Mouse (Mus musculus): Measurements from ENCODE around the gene Spata31.

The Spata31 gene

DNA sequence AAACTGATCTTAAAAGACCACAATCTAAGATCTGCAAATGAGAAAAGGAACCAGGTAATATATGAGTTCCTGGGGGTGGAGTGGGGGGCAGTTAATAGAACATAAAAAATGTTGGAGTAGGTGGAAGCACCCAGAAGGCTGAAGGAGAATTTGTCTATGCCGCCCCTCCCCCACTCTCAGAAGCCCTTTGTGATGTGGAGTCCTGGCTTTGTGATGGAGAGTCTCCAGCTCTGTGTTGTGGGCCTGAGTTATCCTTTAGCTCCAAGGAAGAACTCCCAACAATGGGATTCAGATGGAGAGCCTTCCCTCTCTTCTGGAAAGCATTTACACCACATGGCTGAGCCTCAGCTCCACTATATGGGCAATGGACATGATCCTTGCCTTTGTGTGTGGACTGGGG is at the start of gene Spata31:
Gene Spata31, plus strand, starts transcription at position 216 of the 400 bp plus-strand sequence.
- no peak for DNase-seq

- no peak for DNase-seq
Measured at GRCm38 (mm10) chr13:64903132-64903531, 14.1 kb upstream of the Spata31 start.

DNA sequence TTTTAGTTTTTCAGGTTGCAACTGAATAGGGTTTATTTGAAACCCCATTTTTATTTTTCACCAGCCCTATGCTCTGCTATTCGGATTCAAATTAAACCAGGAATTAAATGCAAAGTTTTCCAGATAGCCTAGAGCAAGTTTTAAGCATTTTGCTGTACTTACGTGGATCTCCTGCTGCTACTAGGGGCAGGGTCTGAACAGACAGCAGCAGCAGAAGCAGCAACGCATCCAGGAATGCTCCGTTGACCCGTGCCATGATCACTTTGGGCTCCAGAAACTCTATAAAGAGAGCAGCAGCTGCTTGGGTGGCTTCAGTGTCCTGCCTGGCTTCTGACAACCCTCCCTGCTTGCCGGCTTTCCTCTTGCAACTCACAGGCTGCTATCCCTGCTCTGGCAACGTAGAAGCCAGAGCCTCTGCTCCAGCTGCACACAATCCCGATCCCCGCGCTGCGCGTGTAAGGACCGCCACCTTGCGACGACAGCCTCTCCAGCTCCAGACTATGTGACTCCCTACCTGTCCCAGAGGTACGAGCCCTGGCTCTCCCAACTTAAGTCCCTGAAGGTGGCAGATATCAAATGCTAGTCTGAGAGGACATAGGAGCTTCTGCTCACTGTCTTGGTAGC is 13.5 kb upstream of the Spata31 start, which contains the start of gene Cntnap3:
Gene Cntnap3, minus strand, starts transcription at position 371 of the 624 bp plus-strand sequence.
- DNase-seq, result no peak

Data from thymus, postnatal 14 days (tissue).